Mouse (Mus musculus): ENCODE data around the gene Bicral.
A peak's percentile ranks its signal among the peaks of the same experiment; 100 is the strongest.

The Bicral gene

DNA sequence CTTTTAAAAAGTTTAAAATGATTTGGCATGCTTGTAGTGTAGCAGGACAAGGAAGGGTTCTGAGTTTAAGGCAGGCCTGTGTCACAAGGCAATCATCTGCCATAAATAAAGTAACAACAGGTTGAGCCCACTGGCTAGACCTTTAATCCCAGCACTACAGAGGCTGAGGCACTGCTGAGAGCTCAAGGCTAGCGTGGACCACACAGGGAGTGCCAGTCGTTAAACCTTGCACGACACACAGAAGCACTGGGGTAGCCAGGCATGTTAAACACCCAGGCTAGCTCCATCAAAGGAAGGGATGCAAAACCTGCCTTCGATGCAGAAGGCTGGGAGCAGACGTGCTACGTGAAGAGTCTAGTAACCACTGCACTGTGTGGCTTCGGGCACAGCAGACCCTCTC is 14.6 kb downstream of the Bicral start:
- DNase-seq (ENCODE audit: low read depth) = no peak

DNA sequence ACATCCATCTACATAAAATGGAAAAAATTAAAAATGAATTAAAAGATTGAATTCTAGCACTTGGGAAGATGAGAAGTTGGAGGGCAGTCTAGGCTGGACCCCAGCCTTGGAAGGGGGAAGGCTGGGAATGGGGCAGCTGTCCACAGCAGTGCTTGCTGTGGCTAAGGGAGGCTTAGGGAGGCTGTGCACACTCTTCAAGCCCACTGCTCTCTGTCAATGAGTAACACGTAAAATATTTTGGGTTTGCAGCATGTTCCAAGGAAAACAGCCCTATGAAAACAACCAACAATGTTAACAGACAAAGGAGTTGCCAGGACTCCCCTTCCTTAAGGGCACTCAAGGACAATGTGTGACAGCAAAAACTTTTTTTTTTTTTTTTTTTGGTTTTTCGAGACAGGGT is 15.3 kb downstream of the Bicral start:
- no peak for DNase-seq (ENCODE audit: low read depth)

DNA sequence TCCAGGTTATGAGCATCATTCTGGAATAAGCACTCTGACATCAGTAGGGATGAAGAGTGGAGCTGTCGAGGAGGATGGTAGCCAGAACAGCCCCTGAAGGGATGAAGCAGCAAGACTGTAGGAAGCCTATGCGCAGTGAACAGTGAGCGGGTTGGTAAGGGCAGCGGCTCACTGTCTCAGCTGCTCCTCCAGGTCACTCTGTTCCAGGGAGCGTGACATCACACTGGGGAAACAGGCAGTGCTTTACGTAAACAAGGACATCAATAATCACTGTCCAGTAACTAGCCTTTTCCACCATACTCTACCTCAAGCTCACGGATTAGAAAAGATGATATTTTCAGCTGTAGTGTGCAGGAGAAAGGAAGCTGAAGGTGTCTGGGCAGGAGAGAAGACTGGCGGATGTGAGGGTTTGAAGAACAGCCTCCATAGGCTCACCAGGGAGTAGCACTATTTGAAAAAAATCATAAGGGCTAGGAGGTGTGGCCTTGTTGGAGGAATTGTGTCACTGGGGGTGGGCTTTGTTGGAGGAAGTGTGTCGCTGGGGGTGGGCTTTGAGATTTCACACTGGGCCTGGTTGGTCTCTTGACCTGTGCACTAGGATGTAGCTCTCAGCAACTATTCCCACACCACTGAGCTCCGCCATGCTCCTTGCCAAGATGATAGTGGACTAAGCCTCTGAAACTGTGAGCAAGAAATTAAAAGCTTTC is 17.8 kb downstream of the Bicral start:
- no peak for DNase-seq (ENCODE audit: low read depth)

DNA sequence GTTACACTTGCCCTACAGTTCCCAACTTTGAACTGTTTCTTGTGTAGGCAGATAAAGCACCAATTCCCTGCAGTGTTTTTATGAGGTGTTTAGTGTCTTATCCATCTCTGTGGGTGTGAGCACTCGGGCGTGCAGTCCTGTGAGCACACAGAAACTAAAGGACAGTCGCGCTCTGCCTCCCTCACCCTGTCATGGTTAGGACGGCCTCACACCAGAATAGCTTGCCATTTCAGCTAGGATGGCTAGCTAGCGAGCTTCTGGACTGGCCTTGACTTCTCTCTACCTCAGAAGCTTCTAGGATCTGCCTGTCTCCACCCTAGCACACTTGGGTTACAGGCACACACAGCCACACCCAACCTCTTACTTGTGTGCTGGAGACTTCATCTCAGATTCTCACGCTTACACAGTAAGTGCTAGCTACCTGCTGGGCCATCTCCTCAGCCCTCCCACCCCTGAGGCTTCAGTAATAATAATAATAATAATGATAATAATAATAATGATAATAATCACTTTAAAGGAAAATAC is 19.8 kb downstream of the Bicral start:
- no peak for DNase-seq (ENCODE audit: low read depth)

DNA sequence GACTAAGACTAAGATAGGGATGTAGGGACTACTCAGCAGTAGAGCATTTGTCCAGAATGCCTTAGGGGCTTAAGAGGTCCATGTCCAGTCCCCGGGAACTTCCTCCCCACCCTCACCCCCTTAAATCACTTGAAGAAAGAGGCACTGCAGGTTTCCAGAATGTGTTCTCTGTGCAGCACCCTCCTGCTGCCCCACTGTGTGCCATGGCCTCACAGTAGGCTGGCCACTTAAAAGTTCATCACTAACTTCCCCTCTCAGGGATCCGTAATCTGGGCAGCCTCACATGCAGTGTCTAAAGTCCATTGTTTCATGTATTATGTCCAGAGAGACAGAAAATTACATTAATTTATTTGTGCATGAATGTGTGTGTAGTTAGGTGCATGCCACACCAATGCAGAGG is 20.4 kb downstream of the Bicral start:
- no peak for DNase-seq (ENCODE audit: low read depth)

DNA sequence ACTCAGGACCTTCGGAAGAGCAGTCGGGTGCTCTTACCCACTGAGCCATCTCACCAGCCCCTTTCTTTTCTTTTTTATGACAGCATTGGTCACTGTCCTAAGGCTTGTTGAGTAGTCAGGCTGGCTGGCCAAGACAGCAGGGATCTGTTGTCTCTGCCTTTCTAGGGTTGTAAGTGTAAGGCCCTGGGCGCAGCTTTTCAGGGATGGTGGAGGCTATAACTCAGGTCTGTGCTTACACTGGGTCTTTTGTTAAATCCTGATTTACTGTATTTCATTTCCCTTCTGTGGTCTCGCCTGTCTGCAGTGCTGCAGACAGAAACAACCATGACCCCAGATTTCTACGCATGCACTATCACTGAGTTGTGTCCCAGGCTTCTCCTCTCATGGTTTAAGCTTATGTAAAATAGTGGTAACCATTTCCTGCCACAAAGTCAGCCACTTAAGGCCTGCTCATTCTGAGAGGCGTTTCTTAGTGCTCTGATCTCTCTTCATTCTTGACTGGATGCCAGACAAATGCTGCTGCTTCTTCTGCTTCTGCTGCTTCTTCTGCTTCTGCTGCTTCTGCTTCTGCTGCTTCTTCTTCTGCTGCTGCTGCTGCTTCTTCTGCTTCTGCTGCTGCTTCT is 23.1 kb downstream of the Bicral start:
- peak; percentile 83 for DNase-seq (ENCODE audit: low read depth)

DNA sequence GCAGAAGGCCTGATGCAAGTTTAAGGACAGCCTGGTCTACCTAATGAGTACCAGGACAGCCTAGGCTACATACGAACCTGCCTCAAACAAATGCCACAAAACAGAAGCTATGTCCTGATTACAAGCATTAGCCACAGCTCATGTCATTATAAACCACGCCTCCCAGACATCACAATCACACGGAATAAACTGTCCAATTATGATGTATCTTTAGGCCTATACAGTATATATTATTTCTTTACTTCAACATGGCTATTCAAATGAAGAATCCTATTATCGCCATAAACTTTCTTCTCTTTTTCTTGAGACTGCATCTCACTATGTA is 25.3 kb downstream of the Bicral start:
- DNase-seq (ENCODE audit: low read depth) = no peak

DNA sequence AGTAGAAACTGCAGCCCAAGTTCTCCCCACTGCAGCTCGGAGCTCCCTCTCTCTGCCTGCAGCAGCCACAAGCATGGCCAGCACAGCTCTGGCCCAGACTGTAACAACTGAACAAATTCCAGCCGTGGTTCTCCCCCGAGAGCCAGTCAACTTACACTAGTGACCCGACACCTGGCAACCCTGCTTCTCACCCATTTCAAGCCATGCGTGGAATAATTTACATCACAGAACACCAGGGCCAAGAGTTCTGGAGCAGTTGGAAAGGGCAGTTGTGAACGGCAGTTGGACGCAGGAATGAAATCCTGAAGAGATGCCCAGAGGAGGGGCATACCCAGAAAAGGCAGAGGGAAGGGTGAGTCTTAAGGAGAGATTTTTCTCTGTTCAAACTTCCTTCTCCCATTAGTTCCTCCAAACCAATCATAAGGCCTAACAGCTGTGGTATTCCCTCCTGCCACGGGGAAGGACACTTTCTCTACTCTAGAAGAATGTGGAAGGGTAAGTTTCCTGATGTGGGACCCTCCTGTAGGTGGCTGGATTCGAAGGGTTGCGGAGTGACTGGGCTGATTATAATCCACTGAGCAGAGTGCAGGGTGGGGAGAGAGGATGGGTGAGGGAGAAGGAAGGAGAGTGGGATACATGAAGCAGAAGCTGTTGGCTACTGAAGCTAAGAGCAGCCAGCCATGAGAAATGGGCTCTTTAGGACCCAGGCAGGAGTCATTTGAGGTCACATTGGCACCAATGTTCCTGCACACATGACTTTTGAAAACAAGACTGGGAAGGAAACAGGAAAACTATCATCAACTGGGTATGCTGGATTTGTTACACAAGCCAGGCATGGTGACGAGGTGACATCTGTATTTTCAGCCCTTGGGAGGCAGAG is 25.9 kb downstream of the Bicral start:
- no peak for DNase-seq (ENCODE audit: low read depth)

DNA sequence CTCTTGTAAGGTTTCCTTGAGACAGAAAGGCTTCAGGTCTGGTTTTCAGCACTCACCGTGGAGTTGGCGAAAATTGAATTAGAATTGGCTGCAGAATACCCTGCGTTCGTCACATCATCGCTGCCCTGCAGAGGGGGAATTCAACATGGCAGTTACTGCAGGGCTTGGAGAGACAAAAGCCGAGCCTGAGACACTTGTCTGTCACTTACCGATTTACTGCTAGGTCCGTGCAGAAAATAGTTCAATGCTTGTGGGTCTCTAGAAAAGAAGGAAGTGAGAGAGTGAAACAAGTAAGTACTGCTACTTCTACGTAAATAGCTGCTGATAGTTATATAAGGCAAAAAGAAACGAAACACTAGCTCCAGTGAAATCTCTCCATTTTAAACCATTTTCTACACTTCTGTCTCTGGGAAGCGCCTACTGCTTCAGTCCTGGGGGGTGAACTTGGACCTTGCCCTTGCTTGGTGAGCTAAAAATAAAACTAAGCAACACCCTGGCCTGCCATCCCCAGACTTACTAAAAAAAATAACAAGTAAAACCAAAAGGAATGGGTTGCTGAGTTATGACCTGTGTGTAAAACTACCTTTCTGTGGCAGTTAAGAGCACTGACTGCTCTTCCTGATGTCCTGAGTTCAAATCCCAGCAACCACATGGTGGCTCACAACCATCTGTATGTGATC is 28.3 kb downstream of the Bicral start:
- no peak for DNase-seq (ENCODE audit: low read depth)

DNA sequence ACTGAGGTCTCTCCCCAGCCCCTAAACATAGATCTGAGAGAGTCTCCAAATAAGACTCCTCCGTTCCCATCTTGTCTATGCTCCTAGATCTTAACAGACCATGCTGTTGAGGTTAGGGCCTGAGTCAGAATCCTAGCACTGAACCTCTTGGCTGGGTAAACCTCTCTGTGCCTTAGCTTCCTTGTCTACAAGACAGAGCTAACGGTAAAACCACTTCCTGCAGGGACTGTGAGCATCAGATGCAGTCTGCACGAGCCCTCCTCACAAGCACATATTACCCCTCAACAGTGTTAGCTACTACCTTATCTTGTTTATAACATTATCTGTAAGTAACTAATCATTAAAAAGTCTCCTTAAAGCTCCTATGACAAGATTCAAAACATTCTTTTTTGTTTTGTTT is 29.3 kb downstream of the Bicral start:
- DNase-seq (ENCODE audit: low read depth) = peak; percentile 64

DNA sequence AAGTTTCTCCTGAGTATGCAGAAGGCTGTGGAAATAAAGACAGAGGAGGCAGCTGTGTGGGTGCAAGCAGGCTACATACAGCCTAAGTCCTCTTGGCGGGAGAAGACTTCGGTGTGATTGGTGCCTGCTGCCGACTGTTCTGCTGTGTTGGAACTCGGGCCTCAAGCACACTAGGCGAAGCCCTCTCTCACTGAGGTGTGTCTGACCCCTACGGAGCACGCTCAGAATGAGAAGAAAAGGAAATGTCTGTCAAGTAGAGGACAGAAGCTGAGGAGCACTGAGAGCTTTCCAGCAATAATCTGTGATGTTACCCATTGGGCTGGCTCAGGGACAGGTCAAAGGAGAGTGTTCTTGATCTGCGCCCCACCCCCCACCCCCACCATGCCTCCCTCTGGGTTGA is 35.2 kb downstream of the Bicral start:
- no peak for DNase-seq (ENCODE audit: low read depth)

DNA sequence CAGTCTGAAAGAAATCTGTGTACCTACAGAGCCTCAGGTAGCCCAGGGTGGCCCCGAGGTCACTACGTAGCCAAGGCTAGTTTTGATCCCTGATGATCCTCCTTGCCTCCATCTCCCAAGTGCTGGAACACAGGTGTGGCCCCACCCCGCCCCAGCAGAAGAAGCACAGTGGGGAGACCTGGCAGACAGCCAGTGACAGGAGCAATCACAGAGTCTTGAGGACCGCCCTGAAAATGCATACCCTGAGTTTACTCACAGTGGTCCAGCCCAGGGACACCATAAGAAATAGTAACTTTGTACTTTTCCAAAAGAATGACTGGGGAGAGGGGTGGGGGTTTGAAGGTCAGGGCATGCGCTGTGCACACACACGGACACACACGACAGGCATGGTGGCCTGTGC is 37.7 kb downstream of the Bicral start:
- DNase-seq (ENCODE audit: low read depth) = no peak

DNA sequence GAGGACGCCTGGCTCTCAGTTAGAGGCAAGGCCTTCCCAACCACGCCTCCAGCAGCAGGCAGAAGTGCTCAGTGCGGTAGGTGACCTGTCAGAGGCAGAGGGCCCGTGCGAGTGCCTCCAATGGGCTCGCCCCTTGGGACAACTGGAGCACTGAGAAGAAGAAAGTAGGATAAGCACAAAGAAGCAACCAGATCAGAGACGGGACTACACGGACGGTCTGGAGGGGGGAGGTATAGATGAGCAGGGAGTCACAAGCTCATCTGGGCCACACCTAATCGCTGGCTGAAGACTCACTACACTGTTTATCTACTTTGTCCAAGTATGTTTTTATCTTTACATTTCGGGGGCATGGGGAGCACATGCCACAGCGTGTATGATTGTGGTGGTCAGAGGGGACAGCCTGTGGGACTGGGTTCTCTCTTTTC is 40.5 kb downstream of the Bicral start:
- no peak for DNase-seq (ENCODE audit: low read depth)

DNA sequence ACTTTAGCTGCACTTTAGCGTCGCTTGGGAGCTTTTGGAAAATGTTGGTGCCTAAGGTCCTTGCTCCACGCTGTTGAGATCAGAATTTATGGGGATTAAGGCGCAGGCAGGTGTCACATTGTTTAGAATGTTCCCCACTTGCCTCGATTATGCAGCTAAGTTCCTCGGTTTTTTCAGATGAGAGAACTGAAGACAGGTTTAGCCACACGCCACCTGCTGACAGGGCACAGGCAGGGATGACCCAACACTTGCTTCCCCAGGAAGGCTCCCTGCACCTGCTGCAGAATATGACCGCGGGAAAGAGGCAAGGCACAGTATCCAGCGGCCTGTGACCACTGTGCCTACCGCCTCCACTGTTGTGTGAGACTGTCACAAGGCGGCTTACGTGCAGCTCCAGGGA is 42.0 kb downstream of the Bicral start:
- no peak for DNase-seq (ENCODE audit: low read depth)

DNA sequence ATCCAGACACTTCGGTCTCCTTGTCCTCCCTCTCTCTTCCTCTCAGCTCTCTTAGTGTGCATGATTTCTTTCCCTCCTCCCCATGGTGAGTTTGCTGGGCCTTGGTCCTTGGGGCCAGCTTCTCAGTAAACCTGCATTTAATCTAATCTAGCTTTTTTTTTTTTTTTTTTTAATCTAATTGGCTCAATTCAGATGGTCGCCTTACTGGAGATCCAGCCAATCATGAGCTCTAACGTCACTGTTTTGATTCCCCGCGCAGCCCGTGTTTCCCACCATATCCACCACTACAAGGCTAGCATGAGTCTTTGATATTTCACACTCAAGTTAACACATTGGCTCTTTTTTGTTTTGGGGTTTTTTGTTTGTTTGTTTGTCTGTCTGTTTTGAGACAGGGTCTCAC is 43.8 kb downstream of the Bicral start:
- no peak for DNase-seq (ENCODE audit: low read depth)

DNA sequence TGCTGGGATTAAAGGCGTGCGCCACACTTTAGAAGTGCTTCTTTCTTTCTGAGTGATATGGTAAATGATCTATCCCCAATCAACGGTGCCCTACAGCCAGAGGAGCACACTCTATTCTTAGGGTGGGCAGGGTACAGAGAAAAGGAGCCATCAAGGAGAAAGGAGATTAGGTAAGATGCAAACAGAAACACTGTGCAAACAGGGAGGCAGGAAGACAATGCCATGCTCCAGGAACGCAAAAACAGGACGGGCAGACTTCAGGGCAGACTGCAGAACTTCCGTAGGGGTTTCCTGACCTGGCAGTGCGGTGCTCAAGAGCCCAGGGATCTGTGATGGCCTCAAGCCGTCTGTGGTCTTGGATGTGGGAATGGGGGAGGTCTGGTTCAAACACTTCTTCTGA is 44.6 kb downstream of the Bicral start:
- DNase-seq (ENCODE audit: low read depth) = no peak

DNA sequence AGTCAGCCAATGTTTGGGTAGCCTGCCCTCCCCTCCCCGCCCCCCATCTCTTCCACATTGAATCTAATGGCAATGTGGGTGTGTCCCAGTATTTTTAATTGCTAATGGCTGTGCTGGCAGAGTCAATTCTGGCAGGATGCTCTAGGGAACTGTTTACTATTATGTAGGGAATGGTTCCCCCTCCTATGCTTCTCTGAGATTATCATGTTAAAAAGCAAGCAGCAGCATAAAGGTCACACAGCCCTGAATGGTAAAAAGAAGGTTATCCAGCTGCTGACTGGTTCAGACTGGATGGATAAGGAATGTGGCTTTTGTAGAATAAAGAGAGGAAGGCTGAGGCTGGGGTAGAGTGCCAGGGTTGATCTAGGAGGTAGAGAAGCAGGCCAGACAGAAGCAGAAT is 45.8 kb downstream of the Bicral start:
- no peak for DNase-seq (ENCODE audit: low read depth)

DNA sequence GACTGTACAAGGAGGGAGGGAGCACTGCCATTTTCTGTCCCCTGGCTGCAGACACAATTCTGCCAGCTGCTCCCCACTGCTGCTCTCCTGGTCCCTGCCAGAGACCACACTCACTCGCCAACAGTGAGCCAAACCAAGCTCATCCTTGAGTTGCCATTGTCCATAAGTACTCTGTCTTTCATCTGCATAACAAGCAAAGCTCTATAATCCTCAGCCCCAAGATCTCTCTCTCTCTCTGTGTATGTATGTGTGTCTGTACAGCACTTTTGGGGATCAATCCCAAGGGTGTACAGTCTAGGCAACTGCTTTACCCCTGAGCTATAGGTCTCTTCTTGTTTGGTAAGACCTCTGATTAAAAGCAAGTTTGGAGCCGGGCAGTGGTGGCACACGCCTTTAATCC is 47.6 kb downstream of the Bicral start:
- DNase-seq (ENCODE audit: low read depth) = no peak

DNA sequence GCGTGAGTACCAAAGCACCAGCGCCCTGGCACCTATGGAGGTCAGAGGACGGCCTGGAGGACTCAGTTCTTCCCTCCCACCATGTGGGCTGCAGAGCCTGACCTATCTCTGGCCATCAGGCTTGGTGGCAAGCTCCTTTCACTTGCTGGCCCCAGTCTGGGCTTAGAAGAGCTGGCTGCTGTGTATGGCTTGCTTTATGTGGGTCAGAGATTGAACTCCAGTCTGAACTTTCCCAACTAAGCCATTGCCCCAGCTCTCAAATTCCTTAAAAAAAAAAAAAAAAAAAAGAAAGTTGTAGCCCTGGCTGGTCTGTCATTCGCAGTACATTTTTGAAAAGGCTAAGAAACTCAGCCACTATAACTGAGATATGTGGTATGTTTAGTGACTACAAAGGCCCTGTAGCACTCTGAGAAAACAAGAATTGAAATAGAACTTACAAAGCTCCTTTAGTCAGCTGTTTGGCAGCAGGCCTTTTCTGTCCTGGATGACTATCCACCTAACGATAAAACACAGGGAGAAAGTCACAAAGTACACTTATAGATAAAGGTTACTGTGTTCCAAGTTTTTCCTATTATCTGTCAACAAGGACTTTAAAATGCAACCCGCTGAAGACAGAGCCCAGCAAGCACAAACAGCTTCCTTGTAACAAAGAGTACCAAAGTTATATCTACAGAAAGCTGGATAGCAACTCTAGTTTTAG is 49.0 kb downstream of the Bicral start:
- no peak for DNase-seq (ENCODE audit: low read depth)

DNA sequence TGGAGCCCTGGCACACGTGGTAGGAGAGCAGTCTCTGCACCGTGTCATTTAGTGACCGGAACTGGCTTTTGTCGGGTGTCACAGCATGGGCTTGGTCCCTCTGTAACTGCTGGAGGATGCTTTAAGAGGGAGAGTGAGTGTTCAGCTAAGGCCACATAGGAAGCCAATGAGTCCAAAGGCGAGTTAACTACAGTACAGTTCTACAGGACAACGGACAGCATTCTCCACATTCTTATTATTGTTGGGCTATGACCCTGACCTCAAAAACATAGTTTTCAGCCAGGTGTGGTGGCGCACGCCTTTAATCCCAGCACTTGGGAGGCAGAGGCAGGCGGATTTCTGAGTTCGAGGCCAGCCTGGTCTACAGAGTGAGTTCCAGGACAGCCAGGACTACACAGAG is 49.9 kb downstream of the Bicral start:
- DNase-seq (ENCODE audit: low read depth) = no peak

DNA sequence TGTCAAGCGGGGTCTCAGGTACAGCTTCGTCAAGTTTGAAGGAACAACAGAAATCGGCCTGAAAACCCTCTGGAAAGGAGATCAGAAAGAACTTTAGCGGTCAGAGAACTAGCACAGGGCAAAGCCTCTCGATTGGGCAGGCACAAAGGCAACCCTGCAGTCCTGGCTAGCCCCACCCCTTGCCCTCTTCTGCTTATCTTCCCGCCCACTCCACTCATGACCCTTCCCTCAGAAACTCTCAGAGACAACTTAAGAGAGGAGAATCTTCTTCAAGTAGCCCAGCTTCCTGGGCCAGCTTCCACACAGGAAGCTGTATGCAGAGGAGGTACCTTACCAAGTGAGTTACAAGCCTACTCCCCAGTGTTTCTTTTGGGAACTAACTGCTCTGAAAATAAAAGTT is 56.5 kb downstream of the Bicral start:
- DNase-seq (ENCODE audit: low read depth) = no peak

DNA sequence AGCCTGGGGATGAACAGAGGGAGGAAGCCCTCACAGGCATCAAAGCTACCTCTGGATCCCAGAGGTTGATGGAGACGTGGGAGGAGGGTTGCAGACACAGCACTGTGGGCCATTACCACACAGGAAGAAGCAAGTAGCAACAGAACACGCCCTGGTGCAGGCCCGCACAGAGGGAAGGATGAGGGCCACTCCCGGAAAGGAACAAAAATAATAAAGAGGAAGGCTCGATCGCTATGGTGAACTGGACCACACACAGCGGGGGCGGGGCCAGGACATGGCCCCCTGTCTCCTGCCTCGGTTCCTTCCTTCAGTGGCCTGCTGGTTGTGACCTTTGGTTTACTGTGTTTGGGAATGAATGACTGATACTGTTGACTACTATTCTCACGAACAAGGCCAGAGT is 58.6 kb downstream of the Bicral start:
- no peak for DNase-seq (ENCODE audit: low read depth)
